Mouse (Mus musculus) ovary, adult 2 months (tissue): ENCODE results near the gene C1ql1. TPM values are rescaled to one million over a fixed set of nuclear protein-coding genes. Genes with fewer than 3 reads are reported as not detected.

ENCODE experiments used
- polyA plus RNA-seq: library from polyadenylated mRNA; depleted of rRNA; stranded (reverse); fragments of >200 nt; gene quantifications from 2 replicates; pipeline ENCODE4 v1.2.3, GENCODE M21; 2012; rRNA removed

Gene C1ql1
- 1.3 and 2.5 TPM in 2 replicates for polyA plus RNA-seq

GRCm38 (mm10) chr11:102946265-102946991 is at the start of gene C1ql1:
Gene C1ql1, minus strand, starts transcription at chr11:102946688.

DNA sequence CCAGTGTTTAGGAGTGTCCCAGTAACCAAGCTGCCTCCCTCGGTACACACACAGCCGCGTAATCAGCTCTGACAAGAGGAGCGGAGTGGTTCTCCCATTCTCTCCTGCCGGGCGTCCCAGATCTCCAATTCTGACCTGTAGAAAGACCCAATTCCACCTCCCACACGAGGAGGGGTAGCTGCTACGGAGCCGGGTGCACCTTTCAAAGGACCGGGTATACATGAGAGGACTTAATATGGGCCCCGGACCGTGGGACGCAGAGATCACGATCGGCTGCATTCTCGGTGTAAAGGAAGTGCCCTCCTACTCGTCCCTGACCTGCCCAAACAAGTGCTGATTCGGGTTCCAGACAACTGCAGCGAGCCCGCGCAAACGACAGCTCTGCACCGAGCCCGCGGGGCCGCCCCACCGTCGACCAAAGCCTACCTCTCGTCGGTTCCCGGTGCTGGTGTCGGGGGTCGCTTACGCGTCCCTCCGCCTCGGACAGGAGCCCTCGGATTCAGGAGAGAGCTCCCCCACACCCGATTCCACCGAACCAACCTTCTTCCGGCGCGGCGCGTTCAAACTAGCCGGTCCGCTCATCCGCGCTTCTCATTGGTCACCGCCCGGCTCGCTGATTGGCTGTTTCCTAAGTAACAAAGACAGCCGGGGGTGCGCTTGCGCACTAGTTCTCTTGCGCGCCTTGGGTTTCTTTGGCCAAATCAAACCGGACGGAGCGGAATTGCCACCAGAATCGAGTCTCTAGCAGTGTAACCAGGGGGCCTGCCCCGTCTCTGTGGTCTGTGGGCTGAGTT is 21.7 kb downstream of the C1ql1 start, which contains the start of gene Kif18b:
Gene Kif18b (minus strand): TSS at position 568 of the 794 bp plus-strand sequence.

GRCm38 (mm10) chr11:102900763-102901162 is 45.7 kb downstream of the C1ql1 start, which contains the start of gene Gfap:
Gene Gfap, minus strand, starts transcription at chr11:102900912.

Other genes with a start within 250 kb of the C1ql1 start
- gene Ccdc43, start 248.9 kb downstream of the C1ql1 start, polyA plus RNA-seq, result 4.3 and 5.3 TPM in 2 replicates
- 6.2 and 6.4 TPM in 2 replicates for gene Adam11, start 185.2 kb downstream of the C1ql1 start, polyA plus RNA-seq
- gene Gjc1, start 127.0 kb downstream of the C1ql1 start, polyA plus RNA-seq, result 7.1 and 9.9 TPM in 2 replicates
- 4.3 and 4.6 TPM in 2 replicates for gene Higd1b, start 110.8 kb downstream of the C1ql1 start, polyA plus RNA-seq
- 125 and 137 TPM in 2 replicates for gene Eftud2, start 65.7 kb downstream of the C1ql1 start, polyA plus RNA-seq
- 1.8 and 2.0 TPM in 2 replicates for gene Ccdc103, start 65.5 kb downstream of the C1ql1 start, polyA plus RNA-seq
- 0.08 TPM in 1 of 2 replicates, not detected in the other for gene Fam187a, start 61.5 kb downstream of the C1ql1 start, polyA plus RNA-seq
- gene Gfap, start 45.8 kb downstream of the C1ql1 start, polyA plus RNA-seq, result 1.0 TPM in 2 replicates
- gene Kif18b, start 21.6 kb downstream of the C1ql1 start, polyA plus RNA-seq, result 6.7 and 10.4 TPM in 2 replicates
- 33.9 and 43.4 TPM in 2 replicates for gene Nmt1, start 81.5 kb upstream of the C1ql1 start, polyA plus RNA-seq
- 163 and 210 TPM in 2 replicates for gene Dcakd, start 81.6 kb upstream of the C1ql1 start, polyA plus RNA-seq
- 21.9 and 23.8 TPM in 2 replicates for gene Plcd3, start 155.0 kb upstream of the C1ql1 start, polyA plus RNA-seq
- 31.2 and 32.4 TPM in 2 replicates for gene Acbd4, start 155.0 kb upstream of the C1ql1 start, polyA plus RNA-seq
- 18.9 and 19.4 TPM in 2 replicates for gene Hexim1, start 169.5 kb upstream of the C1ql1 start, polyA plus RNA-seq
- gene Hexim2, start 185.7 kb upstream of the C1ql1 start, polyA plus RNA-seq, result 7.4 and 9.3 TPM in 2 replicates
- 4.5 and 4.9 TPM in 2 replicates for gene Fmnl1, start 224.4 kb upstream of the C1ql1 start, polyA plus RNA-seq